Mouse (Mus musculus) forebrain, embryonic 13.5 days (tissue): ENCODE results near the gene Tex50. TPM values are rescaled to one million over a fixed set of nuclear protein-coding genes. Genes with fewer than 3 reads are reported as not detected.

Source experiments
- ATAC-seq: fragments of 200-750 bp; cut with Nextera tagmentation; 2 replicates; pipeline ENCODE4 v1.8.0; 2017
- H3K27ac ChIP-seq: fragments of 300-500 bp; sonication (generic); 2 replicates; pipeline ENCODE4 v1.5.1; 2015; ENCODE audit warnings: inconsistent platforms, mild to moderate bottlenecking, moderate library complexity
- H3K27me3 ChIP-seq: fragments of 300-500 bp; sonication (generic); 2 replicates; pipeline ENCODE4 v1.6.1; 2015; ENCODE audit warnings: mild to moderate bottlenecking, inconsistent platforms
- H3K36me3 ChIP-seq: fragments of 300-500 bp; sonication (generic); 2 replicates; pipeline ENCODE4 v1.6.1; 2015; ENCODE audit warnings: mild to moderate bottlenecking, inconsistent platforms; ENCODE audit not compliant: poor library complexity, severe bottlenecking
- H3K4me1 ChIP-seq: fragments of 300-500 bp; sonication (generic); 2 replicates; pipeline ENCODE4 v1.6.1; 2015; ENCODE audit warnings: inconsistent platforms
- H3K4me2 ChIP-seq: fragments of 300-500 bp; sonication (generic); 2 replicates; pipeline ENCODE4 v1.6.1; 2015; ENCODE audit warnings: inconsistent platforms, mild to moderate bottlenecking, moderate library complexity
- H3K4me3 ChIP-seq: fragments of 300-500 bp; sonication (generic); 2 replicates; pipeline ENCODE4 v1.5.1; 2015; ENCODE audit warnings: mild to moderate bottlenecking, inconsistent platforms
- H3K9ac ChIP-seq: fragments of 300-500 bp; sonication (generic); 2 replicates; pipeline ENCODE4 v1.6.1; 2015; ENCODE audit warnings: mild to moderate bottlenecking, inconsistent platforms
- H3K9me3 ChIP-seq: fragments of 300-500 bp; sonication (generic); replicated peaks from 2 replicates; pipeline ENCODE4 v1.6.1; 2016; ENCODE audit warnings: inconsistent platforms
- WGBS: fragments of 180-500 bp; shearing (Covaris S2); methylation state at CpG from one replicate; pipeline ENCODE4 v1.1.7; 2015; 5-methylcytosine and 5-hydroxymethylcytosine counted together
- polyA plus RNA-seq: library from polyadenylated mRNA; unstranded; fragments of >200 nt; fragmentation: Nextera tagmentation; extraction: Ambion mirVana; gene quantifications from 2 replicates; pipeline ENCODE4 v1.2.1, GENCODE M21; 2015

Tex50 gene
- polyA plus RNA-seq, 1 experiment from 2014 or later: 0.65 TPM

GRCm38 (mm10) chr1:161109216-161109615 is 49.9 kb downstream of the Tex50 start:
- peaks cover 21% of the 10 kb centered on the region for H3K36me3 ChIP-seq
- H3K4me2 ChIP-seq: no peak overlapping the region
- ATAC-seq: no peak
- H3K9me3 ChIP-seq: no peaks in the 10 kb centered on the region
- no peaks in the 10 kb centered on the region for H3K4me1 ChIP-seq
- no peak overlapping the region for H3K27ac ChIP-seq
- H3K4me3 ChIP-seq: no peak overlapping the region
- no peaks in the 10 kb centered on the region for H3K27me3 ChIP-seq
- H3K9ac ChIP-seq: no peak overlapping the region
- 78% methylated on average over 8 of the region's 8 CpGs for WGBS

Other genes with a start within 250 kb of the Tex50 start
- gene Serpinc1, start 180.7 kb downstream of the Tex50 start, polyA plus RNA-seq: 3.2 and 3.8 TPM in 2 replicates
- gene Zbtb37, start 124.5 kb downstream of the Tex50 start, polyA plus RNA-seq: 10.1 and 12.9 TPM in 2 replicates
- gene Dars2, start 88.7 kb downstream of the Tex50 start, polyA plus RNA-seq: 36.8 and 42.8 TPM in 2 replicates
- gene Cenpl, start 88.6 kb downstream of the Tex50 start, polyA plus RNA-seq: 33.0 and 36.5 TPM in 2 replicates
- gene Klhl20, start 27.8 kb downstream of the Tex50 start, polyA plus RNA-seq: 16.4 and 17.2 TPM in 2 replicates
- 12.6 and 13.0 TPM in 2 replicates for gene Ankrd45, start 16.6 kb downstream of the Tex50 start, polyA plus RNA-seq
- gene Prdx6, start 91.9 kb upstream of the Tex50 start, polyA plus RNA-seq: 345 and 360 TPM in 2 replicates
- gene Tnfsf4, start 236.1 kb upstream of the Tex50 start, polyA plus RNA-seq: not detected in 2 replicates